Mouse (Mus musculus) lung, embryonic 15.5 days (tissue): ENCODE measurements around the gene Ceacam15. TPM values are rescaled to one million over a fixed set of nuclear protein-coding genes. Genes with fewer than 3 reads are reported as not detected.
A peak's percentile ranks its signal among the peaks of the same experiment; 100 is the strongest.
"Not testable (repeated sequence)": the region's sequence is repeated elsewhere in the genome, so short reads cannot be mapped to it uniquely, and the experiment has no call there.

Experiments
- ATAC-seq: fragments of 200-750 bp; cut with Nextera tagmentation; 2 replicates; pipeline ENCODE4 v1.8.0; 2017; ENCODE audit warnings: moderate number of reproducible peaks, borderline replicate concordance; ENCODE audit not compliant: low FRiP score, low TSS enrichment; ENCODE audit errors: extremely low read depth
- H3K27ac ChIP-seq: fragments of 300-500 bp; sonication (generic); 2 replicates; pipeline ENCODE4 v1.5.1; 2015; ENCODE audit warnings: moderate library complexity, mild to moderate bottlenecking, inconsistent platforms
- H3K27me3 ChIP-seq: fragments of 300-500 bp; sonication (generic); 2 replicates; pipeline ENCODE4 v1.6.1; 2015; ENCODE audit warnings: inconsistent platforms
- H3K36me3 ChIP-seq: fragments of 300-500 bp; sonication (generic); 2 replicates; pipeline ENCODE4 v1.6.1; 2015; ENCODE audit warnings: inconsistent platforms
- H3K4me1 ChIP-seq: fragments of 300-500 bp; sonication (generic); 2 replicates; pipeline ENCODE4 v1.6.1; 2015; ENCODE audit warnings: inconsistent platforms
- H3K4me2 ChIP-seq: fragments of 300-500 bp; sonication (generic); 2 replicates; pipeline ENCODE4 v1.6.1; 2015; ENCODE audit warnings: inconsistent platforms, mild to moderate bottlenecking, moderate library complexity
- H3K4me3 ChIP-seq: fragments of 300-500 bp; sonication (generic); 2 replicates; pipeline ENCODE4 v1.5.1; 2015; ENCODE audit warnings: mild to moderate bottlenecking, inconsistent platforms
- H3K9ac ChIP-seq: fragments of 300-500 bp; sonication (generic); 2 replicates; pipeline ENCODE4 v1.6.1; 2015; ENCODE audit warnings: inconsistent platforms
- H3K9me3 ChIP-seq: fragments of 300-500 bp; sonication (generic); 2 replicates; pipeline ENCODE4 v1.6.1; 2016; ENCODE audit warnings: inconsistent platforms
- WGBS: fragments of 180-500 bp; shearing (Covaris S2); methylation state at CpG from one replicate; pipeline ENCODE4 v1.1.7; 2015; 5-methylcytosine and 5-hydroxymethylcytosine counted together
- polyA plus RNA-seq: library from polyadenylated mRNA; unstranded; fragments of >200 nt; fragmentation: Nextera tagmentation; extraction: Ambion mirVana; gene quantifications from 2 replicates; pipeline ENCODE4 v1.2.1, GENCODE M21; 2015

Ceacam15 gene
- polyA plus RNA-seq = not detected in 2 replicates

DNA sequence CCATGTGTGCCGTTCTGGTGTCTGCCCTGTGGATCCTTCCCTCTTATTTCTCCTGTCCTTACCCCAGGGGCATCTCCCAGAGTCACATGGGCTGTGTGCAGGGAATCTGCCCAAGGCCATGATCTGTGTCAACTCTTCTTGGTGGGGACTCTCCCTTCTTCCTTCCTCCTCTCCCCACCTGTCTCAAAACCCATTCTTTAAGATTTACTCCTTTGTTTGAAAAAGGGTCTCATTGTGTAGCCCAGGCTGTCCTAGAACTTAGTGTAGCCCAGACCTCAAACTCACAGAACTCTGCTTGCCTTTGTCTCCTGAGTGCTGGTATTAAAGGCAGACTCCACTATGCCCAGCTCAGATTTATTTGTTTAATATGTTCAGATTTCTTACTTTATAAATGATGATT, at the start of gene Ceacam15:
Gene Ceacam15, minus strand, starts transcription at position 101 of the 400 bp plus-strand sequence.
- Histone ChIP-seq H3K36me3 (no peaks in the 10 kb centered on the region), H3K27ac (no peak within 1 kb of the TSS), H3K4me1 (no peaks in the 10 kb centered on the region), H3K27me3 (no peaks in the 10 kb centered on the region), H3K4me3 (no peak within 1 kb of the TSS), H3K9me3 (no peaks in the 10 kb centered on the region), H3K4me2 (no peak within 1 kb of the TSS), H3K9ac (no peak within 1 kb of the TSS)
- WGBS = 45% methylated on average over 1 of the region's 1 CpGs
- ATAC-seq = no peak

DNA sequence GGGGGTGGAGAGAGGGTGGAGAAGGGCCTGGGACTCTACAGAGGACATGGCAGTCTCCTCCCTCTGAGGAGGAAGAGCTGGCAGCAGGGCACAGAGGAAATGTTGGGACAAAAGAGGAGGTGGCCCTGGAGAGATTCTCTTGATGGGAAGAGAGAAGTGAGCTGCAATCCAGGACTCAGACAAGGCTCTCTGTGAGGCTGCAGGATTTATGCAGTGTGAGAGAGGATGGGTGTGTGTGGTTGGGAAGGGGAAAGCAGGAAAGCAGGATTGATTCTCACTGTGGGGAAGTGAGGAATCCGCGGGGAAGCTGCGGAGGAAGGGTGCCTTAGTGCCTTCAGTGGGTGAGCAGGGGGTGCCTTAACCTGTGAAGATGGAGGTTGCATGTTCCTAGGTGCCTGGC, 47.0 kb upstream of the Ceacam15 start:
- WGBS = 36% methylated on average over 3 of the region's 3 CpGs
- H3K36me3 ChIP-seq, H3K27ac ChIP-seq, H3K27me3 ChIP-seq, H3K4me2 ChIP-seq, H3K4me3 ChIP-seq, H3K9ac ChIP-seq, H3K9me3 ChIP-seq, ATAC-seq, H3K4me1 ChIP-seq: not testable (repeated sequence)

DNA sequence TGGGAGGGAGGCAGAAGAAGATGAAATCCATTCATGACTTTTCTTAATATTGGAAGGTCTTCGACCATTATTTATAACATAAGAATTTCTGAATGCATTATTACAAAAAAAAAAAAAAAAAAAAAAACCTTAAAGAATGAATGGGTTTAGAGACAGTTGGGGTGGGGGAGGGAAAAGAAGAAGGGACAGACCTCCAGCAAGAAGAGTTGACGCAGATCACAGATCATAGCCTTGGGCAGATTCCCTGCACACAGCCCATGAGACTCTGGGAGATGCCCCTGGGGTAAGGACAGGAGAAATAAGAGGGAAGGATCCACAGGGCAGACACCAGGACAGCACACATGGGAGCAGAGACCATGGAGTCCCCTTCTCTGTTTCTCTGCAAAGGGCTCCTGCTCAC, 46.1 kb upstream of the Ceacam15 start, which contains the start of gene Ceacam9:
Gene Ceacam9, plus strand, starts transcription at position 301 of the 400 bp plus-strand sequence.
- H3K4me3 ChIP-seq = no peak within 1 kb of the TSS
- no peaks in the 10 kb centered on the region for H3K9me3 ChIP-seq
- H3K36me3 ChIP-seq = no peaks in the 10 kb centered on the region
- H3K27ac ChIP-seq = no peak within 1 kb of the TSS
- peaks cover 1% of the 10 kb centered on the region; the same call in 1 of the 2 replicates for H3K4me1 ChIP-seq
- ATAC-seq = no peak
- no peak within 1 kb of the TSS for H3K9ac ChIP-seq
- WGBS = 71% methylated on average over 2 of the region's 2 CpGs
- no peaks in the 10 kb centered on the region for H3K27me3 ChIP-seq
- no peak within 1 kb of the TSS for H3K4me2 ChIP-seq

DNA sequence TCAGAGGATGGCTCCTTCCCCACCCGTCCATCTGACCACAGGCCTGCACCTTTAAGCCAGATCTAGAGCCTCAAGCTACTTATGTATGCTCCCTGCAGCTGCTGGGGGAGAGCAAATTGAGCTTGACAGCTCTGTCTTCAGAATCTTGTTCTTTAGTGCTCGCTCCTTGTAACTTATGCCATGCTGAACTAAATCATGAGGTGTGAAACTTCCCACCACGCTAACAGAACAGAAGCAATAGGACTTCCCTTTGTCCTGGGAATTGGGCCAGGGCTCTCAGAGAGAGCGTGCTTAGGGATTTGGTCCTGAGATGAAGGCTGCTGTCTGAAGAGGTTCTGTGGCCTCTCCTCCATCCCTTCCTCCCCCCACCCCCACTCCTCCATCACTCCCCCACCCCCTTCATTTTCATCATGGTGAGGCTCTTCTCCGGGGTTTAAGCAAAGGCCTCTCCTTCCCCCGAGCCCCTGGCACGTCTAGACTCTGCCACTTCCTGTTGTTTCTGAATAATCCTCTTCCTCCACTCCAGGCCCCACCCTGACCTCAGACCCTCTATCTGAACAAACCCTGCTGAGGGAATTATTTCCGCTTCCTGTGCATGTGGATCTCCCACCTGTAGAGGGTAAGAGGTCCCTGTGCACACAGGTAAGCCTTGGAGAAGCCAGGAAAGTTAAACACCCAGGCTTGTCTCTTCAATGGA, 41.1 kb upstream of the Ceacam15 start:
- H3K9ac ChIP-seq, ATAC-seq, H3K36me3 ChIP-seq, H3K4me2 ChIP-seq, H3K27me3 ChIP-seq, H3K9me3 ChIP-seq, H3K4me1 ChIP-seq, H3K27ac ChIP-seq, H3K4me3 ChIP-seq: not testable (repeated sequence)
- 18% methylated on average over 8 of the region's 8 CpGs for WGBS

- Histone ChIP-seq H3K27ac (no peak overlapping the region), H3K9ac (no peak overlapping the region), H3K4me2 (no peak overlapping the region), H3K9me3 (no peaks in the 10 kb centered on the region), H3K27me3 (no peaks in the 10 kb centered on the region), H3K4me3 (no peak overlapping the region), H3K4me1 (peaks cover 7% of the 10 kb centered on the region; the same call in 1 of the 2 replicates), H3K36me3 (no peaks in the 10 kb centered on the region)
- no peak for ATAC-seq
- WGBS = 71% methylated on average over 13 of the region's 13 CpGs
These were observed 37.3 kb upstream of the Ceacam15 start for GRCm38 (mm10) chr7:16712633-16713415.

GRCm38 (mm10) chr7:16710604-16711003, 35.1 kb upstream of the Ceacam15 start:
- ATAC-seq = no peak
- no peaks in the 10 kb centered on the region for H3K9me3 ChIP-seq

DNA sequence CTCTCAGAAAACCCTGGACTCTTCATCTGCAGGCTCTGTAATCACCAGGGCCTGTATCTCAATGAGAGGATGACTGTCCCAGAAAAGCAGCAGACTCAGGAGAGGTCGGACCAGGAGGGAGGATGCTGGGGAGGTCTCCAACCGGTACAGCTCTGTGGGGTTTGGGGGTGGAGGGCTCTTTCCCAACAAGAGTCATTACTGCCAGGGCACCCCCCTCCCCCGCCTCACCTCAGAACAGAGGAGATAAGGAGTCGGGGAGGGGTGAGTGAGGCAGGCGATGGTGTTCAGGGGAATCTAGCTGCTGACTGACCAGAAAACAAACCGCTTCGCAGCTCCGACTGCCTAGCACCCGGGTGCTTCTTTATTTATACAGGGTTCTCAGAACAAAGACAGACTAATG, 32.7 kb upstream of the Ceacam15 start:
- no peak overlapping the region for H3K9ac ChIP-seq
- 19% methylated on average over 9 of the region's 9 CpGs for WGBS

More at GRCm38 (mm10) chr7:16710604-16711003, 35.1 kb upstream of the Ceacam15 start:
- H3K36me3 ChIP-seq = no peaks in the 10 kb centered on the region
- H3K4me3 ChIP-seq = no peak overlapping the region
- no peak overlapping the region for H3K9ac ChIP-seq
- H3K27ac ChIP-seq = no peak overlapping the region
- no peak overlapping the region for H3K4me2 ChIP-seq
- H3K4me1 ChIP-seq = peaks cover 12% of the 10 kb centered on the region
- WGBS = 72% methylated on average over 5 of the region's 5 CpGs
- H3K27me3 ChIP-seq = no peaks in the 10 kb centered on the region

DNA sequence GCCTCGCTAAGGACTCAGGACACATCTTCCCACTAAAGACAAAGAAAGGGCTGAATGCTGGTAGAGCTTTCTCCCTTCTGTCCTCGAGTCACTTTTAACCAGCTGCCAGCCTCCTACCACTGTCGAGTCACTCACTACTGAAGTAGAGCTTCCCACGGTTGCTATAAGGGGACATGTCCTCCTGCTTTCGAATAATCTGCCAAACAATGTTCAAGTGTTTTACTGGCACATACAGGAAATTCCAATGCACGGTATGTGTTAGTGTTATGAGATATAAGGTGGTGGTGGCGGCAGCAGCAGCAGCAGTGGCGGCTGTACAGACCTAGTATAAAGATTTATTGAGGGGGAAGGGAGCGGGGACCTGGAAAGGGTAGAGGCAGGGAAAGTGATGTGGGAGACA, 30.9 kb upstream of the Ceacam15 start:
- H3K9me3 ChIP-seq = no peaks in the 10 kb centered on the region
- H3K27me3 ChIP-seq = no peaks in the 10 kb centered on the region
- H3K4me2 ChIP-seq = no peak overlapping the region
- WGBS = 10% methylated on average over 9 of the region's 9 CpGs
- H3K4me3 ChIP-seq = no peak overlapping the region
- ATAC-seq = peak; percentile 55; the same call in 1 of the 2 replicates
- H3K36me3 ChIP-seq = no peaks in the 10 kb centered on the region
- H3K4me1 ChIP-seq = peaks cover 12% of the 10 kb centered on the region
- no peak overlapping the region for H3K9ac ChIP-seq
- H3K27ac ChIP-seq = 0 out of 2 replicates have a peak overlapping the region, but pooled peaks have one; percentile 9

More for the DNA sequence above, 32.7 kb upstream of the Ceacam15 start:
- no peak overlapping the region for H3K4me3 ChIP-seq
- ATAC-seq = 0 out of 2 replicates have a peak, but pooled peaks have one; percentile 35
- no peaks in the 10 kb centered on the region for H3K9me3 ChIP-seq
- no peaks in the 10 kb centered on the region for H3K36me3 ChIP-seq
- H3K4me2 ChIP-seq = no peak overlapping the region
- H3K4me1 ChIP-seq = peaks cover 12% of the 10 kb centered on the region
- no peak overlapping the region for H3K27ac ChIP-seq
- no peaks in the 10 kb centered on the region for H3K27me3 ChIP-seq

GRCm38 (mm10) chr7:16700583-16700982, 25.1 kb upstream of the Ceacam15 start:
- H3K9ac ChIP-seq = no peak overlapping the region
- no peak overlapping the region for H3K4me3 ChIP-seq
- H3K27me3 ChIP-seq = no peaks in the 10 kb centered on the region
- no peak overlapping the region for H3K27ac ChIP-seq
- no peaks in the 10 kb centered on the region for H3K9me3 ChIP-seq
- no peak for ATAC-seq
- 53% methylated on average over 5 of the region's 5 CpGs for WGBS
- no peaks in the 10 kb centered on the region for H3K4me1 ChIP-seq
- no peak overlapping the region for H3K4me2 ChIP-seq
- H3K36me3 ChIP-seq = no peaks in the 10 kb centered on the region

DNA sequence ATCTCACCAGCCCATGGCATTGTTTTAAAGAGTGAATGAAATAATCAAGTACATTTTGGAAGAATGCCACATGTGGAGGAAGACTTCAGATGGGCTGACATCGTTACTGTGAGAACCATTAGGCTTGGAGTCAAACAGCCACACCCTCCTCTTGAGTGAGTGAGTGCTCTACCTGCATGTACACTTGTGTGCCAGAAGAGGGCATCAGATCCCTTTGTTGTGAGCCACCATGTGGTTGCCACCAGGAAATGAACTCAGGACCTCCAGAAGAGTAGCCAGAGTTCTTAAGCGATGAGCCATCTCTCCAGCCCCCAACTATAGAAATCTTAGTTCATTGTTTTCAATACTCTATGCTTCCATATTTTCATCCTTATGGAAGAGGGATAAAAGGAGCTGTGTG, 23.5 kb upstream of the Ceacam15 start:
- WGBS = 31% methylated on average over 2 of the region's 2 CpGs
- no peak overlapping the region for H3K4me3 ChIP-seq
- H3K9ac ChIP-seq = no peak overlapping the region
- no peak overlapping the region for H3K4me2 ChIP-seq
- no peaks in the 10 kb centered on the region for H3K9me3 ChIP-seq
- H3K4me1 ChIP-seq = no peaks in the 10 kb centered on the region
- H3K27ac ChIP-seq = no peak overlapping the region
- ATAC-seq = no peak
- no peaks in the 10 kb centered on the region for H3K27me3 ChIP-seq
- no peaks in the 10 kb centered on the region for H3K36me3 ChIP-seq

GRCm38 (mm10) chr7:16695025-16695424, 19.5 kb upstream of the Ceacam15 start:
- Histone ChIP-seq H3K4me3 (no peak overlapping the region), H3K27me3 (no peaks in the 10 kb centered on the region), H3K4me2 (no peak overlapping the region), H3K9me3 (no peaks in the 10 kb centered on the region), H3K4me1 (no peaks in the 10 kb centered on the region), H3K9ac (no peak overlapping the region), H3K27ac (no peak overlapping the region), H3K36me3 (no peaks in the 10 kb centered on the region)
- WGBS = 33% methylated on average over 3 of the region's 3 CpGs
- no peak for ATAC-seq

DNA sequence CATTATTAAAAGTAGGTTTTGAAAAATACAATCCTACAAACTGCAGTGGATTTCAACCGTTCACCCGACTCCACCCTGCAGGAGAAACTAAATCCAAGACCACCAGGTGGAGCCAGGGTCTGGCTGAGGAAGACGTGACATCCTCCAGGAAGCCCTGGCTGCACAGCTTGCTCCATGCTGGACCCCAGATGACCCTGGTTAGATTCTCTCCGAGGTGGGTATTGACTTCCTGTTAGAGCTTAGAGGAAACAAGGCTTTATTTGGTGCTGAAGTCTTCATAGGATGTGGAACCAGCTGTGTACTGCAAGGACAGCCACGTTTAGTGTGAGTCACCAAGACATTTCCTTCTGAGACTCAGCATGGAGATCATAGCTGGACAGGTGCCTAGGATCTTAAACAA, 13.7 kb upstream of the Ceacam15 start:
- WGBS = 62% methylated on average over 5 of the region's 5 CpGs
- no peaks in the 10 kb centered on the region for H3K27me3 ChIP-seq
- H3K27ac ChIP-seq = no peak overlapping the region
- no peaks in the 10 kb centered on the region for H3K36me3 ChIP-seq
- H3K4me3 ChIP-seq = no peak overlapping the region
- H3K9me3 ChIP-seq = no peaks in the 10 kb centered on the region
- no peak overlapping the region for H3K4me2 ChIP-seq
- ATAC-seq = no peak
- no peaks in the 10 kb centered on the region for H3K4me1 ChIP-seq
- H3K9ac ChIP-seq = no peak overlapping the region
